Comparison of ENCODE assay signal across 26 mouse cellular contexts in genomic region chr8:91553387-91553786, GRCm38 (mm10).
DNase-seq lines count a peak whose midpoint lies in the region; ATAC-seq and TF ChIP-seq lines count a peak whose summit lies in the region.
"Had no signal": no experiment of that assay in that cellular context is flagged by ENCODE, and none has a peak within 500 bp of the region (broad histone marks: within the 10 kb centered on the region; RNA-seq: fewer than 3 reads in every experiment).

No protein-coding gene starts in this region.

- H3K27ac ChIP-seq in gastrocnemius, adult 2 months, result peak overlapping the region; percentile 89
- peak overlapping the region; percentile 20 to 46 for H3K27ac ChIP-seq in heart, embryonic 14.5 days (replicated peaks in 1 of 2; ENCODE audit: control insufficient read depth in 1 of 2, insufficient read depth in 1 of 2, low read depth in 2 of 2, low read length in 2 of 2)
- peak overlapping the region; percentile 39 for H3K27ac ChIP-seq in heart, postnatal 0 days (ENCODE audit: low read depth)
- peak overlapping the region; percentile 38; the same call in 1 of the 2 replicates for H3K27ac ChIP-seq in midbrain, embryonic 10.5 days (replicated peaks)
- H3K27ac ChIP-seq in midbrain, embryonic 14.5 days (replicated peaks; ENCODE audit: low read depth, low read length), result no peak overlapping the region
- H3K27ac ChIP-seq: forebrain, embryonic 10.5 days; forebrain, embryonic 13.5 days had no signal

- intact Hi-C loops in gastrocnemius, adult 2 months (cut with DNase I), result loop anchor here (5.0 kb wide), 2 partner anchors 74 to 176 kb away; no protein-coding TSS in a partner anchor
- intact Hi-C loops in heart, postnatal 10 days (cut with DNase I), result loop anchor here (5.0 kb wide), 2 partner anchors 79 to 159 kb away; no protein-coding TSS in a partner anchor

- WGBS in heart, embryonic 14.5 days, result 25% methylated on average over 5 of the region's 5 CpGs
- 36% methylated on average over 5 of the region's 5 CpGs for WGBS in heart, postnatal 0 days
- 81% methylated on average over 5 of the region's 5 CpGs for WGBS in midbrain, embryonic 10.5 days
- WGBS in midbrain, embryonic 14.5 days, result 55% methylated on average over 5 of the region's 5 CpGs

- TF ChIP-seq EP300 in heart, postnatal 0 days (IDR thresholded peaks at IDR 0.05; ENCODE audit: low read depth), result no peak

- no peak for ATAC-seq in heart, embryonic 14.5 days (ENCODE audit: insufficient number of reproducible peaks, insufficient read depth, low FRiP score, low read depth)
- ATAC-seq in heart, postnatal 0 days (ENCODE audit: insufficient read depth, low read depth), result peak; percentile 63
- ATAC-seq in midbrain, embryonic 14.5 days (ENCODE audit: low FRiP score, low TSS enrichment), result no peak
- ATAC-seq: forebrain, embryonic 13.5 days; forebrain, embryonic 16.5 days; hindbrain, embryonic 16.5 days; inflammation-experienced regulatory T-cells, adult 6 months; intestine, embryonic 16.5 days had no signal

- no peaks in the 10 kb centered on the region for H3K9me3 ChIP-seq in heart, embryonic 14.5 days (ENCODE audit: control insufficient read depth, low read length)
- no peaks in the 10 kb centered on the region for H3K9me3 ChIP-seq in heart, postnatal 0 days (replicated peaks; ENCODE audit: control insufficient read depth, low read length)
- H3K9me3 ChIP-seq in midbrain, embryonic 10.5 days (replicated peaks), result no peaks in the 10 kb centered on the region
- no peaks in the 10 kb centered on the region for H3K9me3 ChIP-seq in midbrain, embryonic 14.5 days (ENCODE audit: control insufficient read depth, low read length)
- H3K9me3 ChIP-seq: forebrain, embryonic 10.5 days; forebrain, embryonic 13.5 days; G1E had no signal

- H3K4me1 ChIP-seq in heart, embryonic 14.5 days (ENCODE audit: control insufficient read depth in 2 of 2, insufficient read depth in 2 of 2, low read length in 2 of 2), result peaks cover 24 to 54% of the 10 kb centered on the region in 2 experiments
- H3K4me1 ChIP-seq in heart, postnatal 0 days (ENCODE audit: control insufficient read depth, insufficient read depth), result peaks cover 41% of the 10 kb centered on the region
- peaks cover 53% of the 10 kb centered on the region for H3K4me1 ChIP-seq in midbrain, embryonic 10.5 days
- H3K4me1 ChIP-seq in midbrain, embryonic 14.5 days (ENCODE audit: control insufficient read depth, insufficient read depth, low read length), result peaks cover 34% of the 10 kb centered on the region

- no peak for TF ChIP-seq CTCF in gastrocnemius, adult 2 months (IDR thresholded peaks at IDR 0.05)
- TF ChIP-seq CTCF in heart, postnatal 0 days (IDR thresholded peaks at IDR 0.05; ENCODE audit: low read depth), result no peak

- no peak overlapping the region for H3K4me3 ChIP-seq in gastrocnemius, adult 2 months
- no peak overlapping the region for H3K4me3 ChIP-seq in heart, embryonic 14.5 days (ENCODE audit: control insufficient read depth in 1 of 2, insufficient read depth in 1 of 2, low read depth in 1 of 2, low read length in 2 of 2)
- H3K4me3 ChIP-seq in heart, postnatal 0 days (ENCODE audit: low read depth, low read length), result no peak overlapping the region
- no peak overlapping the region for H3K4me3 ChIP-seq in midbrain, embryonic 10.5 days
- H3K4me3 ChIP-seq in midbrain, embryonic 14.5 days (replicated peaks; ENCODE audit: low read depth, low read length), result no peak overlapping the region
- H3K4me3 ChIP-seq: forebrain, embryonic 10.5 days; forebrain, embryonic 13.5 days had no signal

- H3K36me3 ChIP-seq in heart, embryonic 14.5 days (ENCODE audit: control insufficient read depth, insufficient read depth, low read length), result no peaks in the 10 kb centered on the region
- H3K36me3 ChIP-seq in heart, postnatal 0 days (replicated peaks; ENCODE audit: control insufficient read depth, insufficient read depth, low read length), result no peaks in the 10 kb centered on the region
- H3K36me3 ChIP-seq in midbrain, embryonic 10.5 days, result no peaks in the 10 kb centered on the region
- H3K36me3 ChIP-seq in midbrain, embryonic 14.5 days (ENCODE audit: control insufficient read depth, insufficient read depth, low read length), result no peaks in the 10 kb centered on the region
- H3K36me3 ChIP-seq: forebrain, embryonic 10.5 days had no signal

- H3K9ac ChIP-seq in heart, embryonic 14.5 days (ENCODE audit: low read length), result no peak overlapping the region
- no peak overlapping the region for H3K9ac ChIP-seq in heart, postnatal 0 days (replicated peaks; ENCODE audit: low read depth, low read length)
- H3K9ac ChIP-seq in midbrain, embryonic 14.5 days (replicated peaks; ENCODE audit: low read length), result no peak overlapping the region
- H3K9ac ChIP-seq: forebrain, embryonic 13.5 days had no signal

- H3K27me3 ChIP-seq in heart, embryonic 14.5 days (ENCODE audit: control insufficient read depth, insufficient read depth, low read length), result no peaks in the 10 kb centered on the region
- no peaks in the 10 kb centered on the region for H3K27me3 ChIP-seq in heart, postnatal 0 days (ENCODE audit: control insufficient read depth, insufficient read depth, low read length)
- no peaks in the 10 kb centered on the region for H3K27me3 ChIP-seq in midbrain, embryonic 10.5 days (ENCODE audit: low read depth, poor library complexity, severe bottlenecking)
- no peaks in the 10 kb centered on the region for H3K27me3 ChIP-seq in midbrain, embryonic 14.5 days (ENCODE audit: control insufficient read depth, insufficient read depth, low read length)
- H3K27me3 ChIP-seq: CH12.LX; forebrain, embryonic 13.5 days had no signal

- DNase-seq in gastrocnemius, adult 2 months, result no peak
- DNase-seq in gastrocnemius, postnatal 10 days, result no peak
- DNase-seq in heart, postnatal 10 days, result no peak
- DNase-seq in heart, postnatal 0 days (ENCODE audit: low spot score), result peak; percentile 63
- no peak for DNase-seq in heart, adult 11 months
- no peak for DNase-seq in midbrain, embryonic 10.5 days (ENCODE audit: low spot score)
- no peak for DNase-seq in midbrain, embryonic 14.5 days
- DNase-seq: adrenal gland, adult 2 months; adrenal gland, postnatal 14 days; B cell, adult 2 months; cerebellum, adult 11 months; cerebellum, adult 8-10 months; cerebellum, postnatal 14 days; gastrocnemius, postnatal 25 days; heart, postnatal 36 days; kidney, adult 18-20 months; kidney, adult 9 months had no signal

- H3K4me2 ChIP-seq in heart, embryonic 14.5 days (ENCODE audit: low read length), result no peak overlapping the region
- no peak overlapping the region for H3K4me2 ChIP-seq in heart, postnatal 0 days (ENCODE audit: low read depth, low read length)
- no peak overlapping the region for H3K4me2 ChIP-seq in midbrain, embryonic 14.5 days (ENCODE audit: low read length)
- H3K4me2 ChIP-seq: forebrain, embryonic 13.5 days had no signal
